Mouse (Mus musculus): Measurements from ENCODE around the gene Akap8. TPM values are rescaled to one million over a fixed set of nuclear protein-coding genes. Genes with fewer than 3 reads are reported as not detected.

The Akap8 gene
- total RNA-seq, 4 experiments from 2014 or later: 94.2 to 118 (median 109) TPM

- DNase-seq (ENCODE audit: low spot score in 2 of 2): peak in 1 of 2 experiments; percentile 41
Measured at GRCm38 (mm10) chr17:32349037-32349732, 28.1 kb upstream of the Akap8 start.

GRCm38 (mm10) chr17:32348406-32348805 is 27.4 kb upstream of the Akap8 start:
- DNase-seq (ENCODE audit: low spot score in 2 of 2): no peak

DNA sequence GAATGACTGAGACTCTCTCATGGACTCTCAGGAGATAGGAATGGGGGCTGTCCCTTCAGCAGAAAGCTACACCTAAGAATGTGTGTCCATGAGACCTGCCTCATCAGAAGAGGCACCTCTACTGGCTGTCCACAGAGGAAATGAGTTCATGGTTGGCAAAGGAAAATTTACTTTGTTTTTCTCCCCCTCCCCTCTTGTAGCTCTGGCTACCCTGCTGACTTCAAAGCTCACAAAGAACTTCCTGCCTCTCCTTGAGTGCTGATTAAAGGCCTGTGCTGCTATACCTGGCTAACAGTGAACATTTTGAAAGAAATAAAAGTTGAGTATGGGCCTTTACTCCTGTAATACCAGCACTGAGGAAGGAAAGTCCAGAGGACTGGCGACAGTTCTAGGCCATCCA is 20.1 kb upstream of the Akap8 start:
- DNase-seq (ENCODE audit: low spot score in 2 of 2): no peak

DNA sequence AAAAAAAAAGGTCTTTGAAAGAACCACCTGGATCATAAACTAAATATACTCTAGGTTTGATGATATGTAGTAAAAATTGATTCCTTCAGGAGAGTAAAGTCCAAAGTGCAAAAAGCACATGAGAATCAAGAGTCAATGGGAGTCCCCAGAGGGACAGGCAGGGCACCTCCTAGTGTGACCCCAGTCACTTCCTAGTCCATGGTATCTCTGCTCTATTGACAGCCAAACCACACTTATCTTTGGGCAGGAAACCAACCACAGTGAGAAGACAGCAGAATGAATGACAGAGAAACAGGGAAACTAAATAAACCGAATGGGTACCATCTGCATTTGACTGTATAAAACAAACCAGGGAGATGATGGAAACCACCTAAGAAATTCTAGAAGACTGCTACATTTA is 19.1 kb upstream of the Akap8 start:
- DNase-seq (ENCODE audit: low spot score in 2 of 2): no peak

DNA sequence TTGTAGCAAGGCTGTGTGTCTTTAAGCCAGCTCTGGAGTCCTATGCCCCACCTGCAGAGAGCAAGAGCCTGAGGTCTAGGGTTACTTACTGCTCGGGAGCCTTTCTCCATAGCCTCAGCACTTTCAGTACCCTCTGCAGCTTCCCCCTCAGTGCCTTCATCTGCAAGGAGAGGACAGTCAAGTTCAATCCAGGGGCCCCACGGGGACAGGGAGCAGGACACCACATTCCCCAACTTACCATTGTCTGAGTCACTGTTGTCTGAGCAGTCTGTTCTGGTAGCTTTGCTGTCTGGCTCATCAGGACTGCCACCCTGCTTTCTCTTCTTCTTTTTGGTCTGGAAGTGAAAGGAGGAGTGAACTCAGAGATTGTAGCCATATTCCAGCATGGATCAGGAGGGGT is 14.8 kb upstream of the Akap8 start:
- no peak for DNase-seq (ENCODE audit: low spot score in 2 of 2)

DNA sequence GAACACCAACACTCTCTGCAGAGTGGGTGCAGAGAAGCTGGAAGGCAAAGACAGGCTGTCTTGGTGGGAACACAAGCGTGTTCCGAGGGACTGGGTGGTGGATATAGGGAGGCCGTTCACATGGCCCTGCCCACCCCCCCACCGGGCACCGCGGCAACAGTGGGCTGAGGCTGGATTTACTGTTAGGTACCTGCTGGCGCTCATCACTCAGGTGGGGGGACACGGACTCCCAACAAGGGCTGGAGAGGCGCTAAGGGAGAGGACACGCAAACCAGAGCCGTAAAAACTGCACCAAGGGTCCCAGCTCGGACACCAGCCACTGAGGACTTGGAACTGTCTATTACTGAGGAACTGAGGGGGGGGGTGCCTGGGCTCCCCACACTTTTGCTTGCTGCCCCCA is 13.9 kb upstream of the Akap8 start:
- no peak for DNase-seq (ENCODE audit: low spot score in 2 of 2)

DNA sequence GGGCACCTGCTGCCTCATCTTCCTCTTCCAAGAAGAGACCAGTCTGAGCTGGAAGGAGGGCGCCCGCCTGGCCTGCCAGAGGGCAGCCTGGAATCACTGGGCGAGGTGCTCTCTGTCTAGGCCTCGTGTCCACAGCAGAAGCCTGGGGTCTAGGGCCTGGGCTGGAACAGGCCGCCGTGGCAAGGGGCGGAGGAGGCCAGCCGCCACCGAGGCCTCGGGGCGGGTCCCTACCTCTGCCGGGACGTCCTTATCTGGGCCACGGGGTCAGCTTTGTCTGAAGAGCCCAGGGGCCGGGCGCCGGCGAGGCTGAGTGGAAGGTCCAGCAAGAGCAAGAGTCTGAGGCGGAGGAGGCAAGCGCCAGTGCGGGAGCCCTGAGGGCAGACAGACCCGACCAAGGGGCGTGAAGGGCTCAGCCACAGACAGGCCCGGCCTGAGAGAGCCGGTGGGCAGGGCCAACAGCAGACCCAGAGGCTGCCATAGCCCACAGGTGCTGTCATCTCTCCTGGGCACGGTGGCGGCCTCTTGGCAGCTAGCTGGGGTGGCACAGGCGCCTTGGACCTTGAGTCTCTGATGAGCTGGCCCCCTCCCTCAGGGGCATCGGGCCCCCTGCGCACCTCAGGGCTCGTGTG is 12.8 kb upstream of the Akap8 start:
- no peak for DNase-seq (ENCODE audit: low spot score in 2 of 2)

DNA sequence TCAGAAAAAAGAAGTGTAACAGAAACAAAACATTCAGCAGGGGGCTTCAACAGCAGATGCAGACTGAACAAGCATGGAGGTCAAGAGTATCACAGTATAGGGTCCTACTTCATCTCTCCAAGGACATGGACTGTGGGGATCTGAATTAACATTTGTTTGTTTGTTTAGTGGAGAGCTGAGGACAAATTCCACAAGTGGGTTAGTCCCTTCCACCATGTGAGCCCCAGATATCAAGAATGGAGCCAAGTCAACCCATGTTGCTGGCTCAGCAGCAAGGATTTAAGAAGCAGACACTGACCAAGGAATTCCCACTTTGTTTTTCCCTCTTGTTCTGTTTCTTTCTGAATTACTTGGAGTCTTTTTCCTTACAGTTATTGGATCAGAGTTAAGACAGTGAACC is 6.5 kb upstream of the Akap8 start:
- no peak for DNase-seq (ENCODE audit: low spot score in 2 of 2)

GRCm38 (mm10) chr17:32322809-32323208 is 1.8 kb upstream of the Akap8 start:
- DNase-seq (ENCODE audit: low spot score in 2 of 2): no peak

DNA sequence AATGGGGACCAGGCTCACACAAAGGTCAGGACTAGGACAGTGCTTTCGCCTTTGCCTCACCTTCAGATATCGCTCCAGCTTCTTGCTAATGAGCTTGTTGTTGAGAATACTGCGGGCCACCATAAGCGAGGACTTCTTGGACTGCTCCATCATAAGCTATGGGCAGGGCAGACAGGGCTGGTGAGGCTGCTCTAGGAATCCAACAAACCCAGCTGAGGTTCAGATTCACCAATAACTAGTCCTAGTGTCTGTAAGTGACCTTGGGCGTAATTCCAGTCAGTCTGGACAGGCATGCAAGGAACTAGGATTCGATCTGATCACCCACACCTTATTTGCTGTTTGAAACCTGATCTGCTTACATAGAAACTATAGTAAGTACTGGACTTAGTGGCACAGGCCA is 798 bp upstream of the Akap8 start:
- DNase-seq (ENCODE audit: low spot score in 2 of 2): peak in 1 of 2 experiments; percentile 30

GRCm38 (mm10) chr17:32321390-32321734 is 324 bp upstream of the Akap8 start:
- no peak for DNase-seq (ENCODE audit: low spot score in 2 of 2)

GRCm38 (mm10) chr17:32319950-32320349 is 1.1 kb downstream of the Akap8 start:
- no peak for DNase-seq (ENCODE audit: low spot score in 2 of 2)

DNA sequence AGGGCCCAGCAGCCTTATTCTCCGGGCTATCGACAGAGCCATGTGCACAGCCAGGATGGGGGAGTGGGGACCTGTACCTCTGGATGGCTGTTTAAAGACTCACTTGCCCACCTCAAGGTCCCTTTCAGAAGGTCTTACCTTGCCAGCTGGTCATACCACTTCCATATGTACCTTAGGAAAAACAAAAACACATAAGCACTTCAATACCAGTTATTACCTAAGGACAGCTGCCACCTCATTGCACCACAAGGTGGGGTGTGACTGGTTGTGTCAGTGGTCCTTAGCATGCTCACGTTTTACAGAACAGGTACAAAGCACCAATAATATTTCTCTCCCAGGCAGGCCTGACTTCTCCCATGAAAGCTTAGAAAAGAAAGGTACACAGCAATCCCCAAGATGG is 3.3 kb downstream of the Akap8 start:
- DNase-seq (ENCODE audit: low spot score in 2 of 2): no peak

DNA sequence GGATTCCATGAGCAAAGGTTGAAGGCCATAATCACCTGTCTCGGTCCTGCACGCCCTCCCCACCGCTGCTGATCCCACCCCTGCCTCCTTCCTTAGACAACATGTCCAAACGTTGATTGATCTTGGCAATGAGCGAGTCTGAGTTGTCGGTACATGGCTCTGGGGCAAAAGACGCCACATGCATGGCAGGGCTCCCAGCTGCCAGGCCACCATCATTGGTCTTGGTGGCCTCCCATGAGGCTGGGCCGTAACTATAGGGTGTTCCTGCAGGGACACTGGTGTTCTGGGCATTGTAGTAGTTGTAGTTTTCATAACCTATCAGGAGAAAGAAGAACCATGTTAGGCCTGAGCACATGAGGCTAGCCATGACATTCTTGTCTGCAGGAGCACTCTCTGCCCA is 4.0 kb downstream of the Akap8 start:
- no peak for DNase-seq (ENCODE audit: low spot score in 2 of 2)

- no peak for DNase-seq (ENCODE audit: low spot score in 2 of 2)
Measured at GRCm38 (mm10) chr17:32315560-32315959, 5.5 kb downstream of the Akap8 start.

- DNase-seq (ENCODE audit: low spot score in 2 of 2): no peak
Measured at GRCm38 (mm10) chr17:32313892-32314291, 7.1 kb downstream of the Akap8 start.

GRCm38 (mm10) chr17:32312801-32313200 is 8.2 kb downstream of the Akap8 start:
- no peak for DNase-seq (ENCODE audit: low spot score in 2 of 2)

DNA sequence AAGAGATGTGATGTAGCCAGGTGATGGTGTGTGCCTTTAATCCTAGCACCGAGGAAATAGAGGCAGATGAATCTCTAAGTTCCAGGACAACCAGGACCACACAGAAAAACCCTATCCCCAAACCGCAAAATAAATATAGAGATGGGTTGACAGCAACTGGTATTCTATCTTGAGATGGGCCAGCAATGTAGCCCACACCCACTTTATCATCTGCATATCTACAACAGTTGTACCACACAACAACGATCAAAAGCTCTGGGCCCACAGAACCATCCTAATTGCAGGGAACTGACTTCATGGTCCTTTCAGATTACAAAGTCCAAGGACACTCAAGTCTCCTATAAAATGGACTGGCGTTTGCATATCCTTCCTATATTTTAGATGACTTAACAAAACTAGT is 13.1 kb downstream of the Akap8 start:
- no peak for DNase-seq (ENCODE audit: low spot score in 2 of 2)

GRCm38 (mm10) chr17:32298125-32298524 is 22.9 kb downstream of the Akap8 start:
- DNase-seq (ENCODE audit: low spot score in 2 of 2): no peak

GRCm38 (mm10) chr17:32295901-32296300 is 25.1 kb downstream of the Akap8 start:
- DNase-seq (ENCODE audit: low spot score in 2 of 2): no peak

GRCm38 (mm10) chr17:32295160-32295559 is 25.9 kb downstream of the Akap8 start:
- no peak for DNase-seq (ENCODE audit: low spot score in 2 of 2)

GRCm38 (mm10) chr17:32285138-32285670 is 35.8 kb downstream of the Akap8 start:
- DNase-seq (ENCODE audit: low spot score in 2 of 2): no peak
